Mouse (Mus musculus) frontal cortex, postnatal 10 days (tissue): ENCODE measurements around the gene Trhde.

ENCODE experiments used
- DNase-seq, 2 experiments: peaks; one replicate each; pipeline ENCODE4 v3.0.0; 2022; ENCODE audit warnings: low spot score in 2 of 2, mixed read lengths in 1 of 2

Trhde gene

GRCm38 (mm10) chr10:114736377-114736776 is 65.7 kb downstream of the Trhde start:
- no peak for DNase-seq

GRCm38 (mm10) chr10:114735678-114736077 is 66.4 kb downstream of the Trhde start:
- no peak for DNase-seq

- DNase-seq = no peak
Observed at GRCm38 (mm10) chr10:114735111-114735510, 67.0 kb downstream of the Trhde start.

DNA sequence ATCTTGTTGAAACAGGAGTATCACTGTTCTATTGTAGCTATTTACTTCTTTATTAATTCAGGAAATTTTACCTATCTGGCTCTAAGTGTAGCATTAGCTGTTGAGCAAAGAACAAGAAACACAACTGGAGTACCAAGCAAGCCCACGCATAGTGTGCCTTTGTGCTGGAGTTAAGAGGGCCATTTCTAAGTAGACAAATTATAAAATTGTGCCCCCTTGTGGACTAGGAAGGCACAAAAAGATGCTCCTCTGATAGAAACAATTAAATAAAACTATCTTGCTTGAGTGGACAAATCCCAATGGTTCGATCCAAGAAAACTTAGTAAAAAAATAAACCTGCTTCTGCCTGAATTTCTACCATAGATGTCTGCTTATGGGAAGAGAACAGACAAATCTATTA is 76.5 kb downstream of the Trhde start:
- DNase-seq = no peak

GRCm38 (mm10) chr10:114701791-114702190 is 100.3 kb downstream of the Trhde start:
- no peak for DNase-seq

GRCm38 (mm10) chr10:114671791-114672415 is 130.2 kb downstream of the Trhde start:
- DNase-seq = no peak

DNA sequence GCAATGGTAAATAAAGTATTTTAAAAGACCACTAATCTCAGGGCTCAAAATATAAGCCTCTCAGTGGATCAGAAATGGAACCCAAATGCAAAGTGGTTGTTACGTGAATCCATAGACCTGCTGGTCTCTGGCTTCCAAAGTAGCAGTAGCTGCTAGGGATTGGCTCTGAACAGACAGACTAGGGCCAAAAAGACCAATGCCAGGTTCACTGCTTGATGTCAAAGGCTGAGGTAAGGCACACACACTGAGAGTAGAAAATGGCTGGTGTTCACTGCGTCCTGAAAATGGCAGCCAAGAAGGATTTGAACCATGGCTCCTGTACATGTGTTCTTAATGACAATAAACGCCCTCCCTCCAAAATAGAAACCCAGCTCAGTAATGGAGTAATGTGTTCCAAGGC is 209.1 kb downstream of the Trhde start:
- no peak for DNase-seq

DNA sequence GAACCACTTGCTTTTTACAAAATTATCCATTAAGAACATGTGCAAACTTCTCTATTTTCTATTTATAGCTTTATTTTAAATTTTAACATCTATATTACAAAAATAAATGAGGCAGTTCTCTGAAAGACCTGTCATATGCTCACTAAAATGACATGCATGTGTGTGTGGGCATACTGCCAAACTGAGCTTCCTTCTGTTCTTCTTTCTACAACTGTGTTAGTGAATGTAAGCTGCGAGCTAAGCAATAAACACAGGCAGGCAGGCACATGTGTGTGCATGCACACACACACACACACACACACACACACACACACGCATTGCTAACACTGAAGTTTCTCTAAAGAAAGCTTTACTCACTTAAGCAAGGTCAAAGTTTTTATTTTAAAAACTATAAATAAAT is 223.2 kb downstream of the Trhde start:
- peak in 1 of 2 experiments; percentile 6 for DNase-seq

DNA sequence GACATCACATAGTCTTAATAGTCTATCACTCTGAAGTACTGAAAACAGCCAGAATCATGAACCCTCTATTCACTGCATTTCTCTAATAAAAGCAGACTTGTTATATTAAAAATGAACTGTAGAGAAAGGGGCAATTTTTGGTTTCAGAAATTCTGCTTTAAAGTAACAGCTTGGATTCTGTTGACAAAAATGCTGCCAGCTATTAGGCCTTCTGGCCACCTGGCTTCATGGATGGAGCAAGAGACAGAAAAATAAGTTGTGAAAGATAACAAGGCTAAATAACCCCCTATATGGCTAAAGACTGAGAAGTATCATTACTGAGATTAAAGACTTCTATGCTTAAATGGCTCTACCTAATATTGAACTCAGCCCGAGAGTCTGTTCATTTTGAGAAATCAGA is 234.2 kb downstream of the Trhde start:
- DNase-seq = no peak

- DNase-seq = no peak
Observed at GRCm38 (mm10) chr10:114509186-114509585, 292.9 kb downstream of the Trhde start.

- no peak for DNase-seq
Observed at GRCm38 (mm10) chr10:114488806-114489205, 313.3 kb downstream of the Trhde start.

- DNase-seq = no peak
Observed at GRCm38 (mm10) chr10:114455591-114455990, 346.5 kb downstream of the Trhde start.

- no peak for DNase-seq
Observed at GRCm38 (mm10) chr10:114448116-114448515, 354.0 kb downstream of the Trhde start.

GRCm38 (mm10) chr10:114418956-114419530 is 383.1 kb downstream of the Trhde start:
- DNase-seq = no peak

GRCm38 (mm10) chr10:114415717-114416116 is 386.4 kb downstream of the Trhde start:
- no peak for DNase-seq

GRCm38 (mm10) chr10:114405260-114405659 is 396.8 kb downstream of the Trhde start:
- DNase-seq = no peak

DNA sequence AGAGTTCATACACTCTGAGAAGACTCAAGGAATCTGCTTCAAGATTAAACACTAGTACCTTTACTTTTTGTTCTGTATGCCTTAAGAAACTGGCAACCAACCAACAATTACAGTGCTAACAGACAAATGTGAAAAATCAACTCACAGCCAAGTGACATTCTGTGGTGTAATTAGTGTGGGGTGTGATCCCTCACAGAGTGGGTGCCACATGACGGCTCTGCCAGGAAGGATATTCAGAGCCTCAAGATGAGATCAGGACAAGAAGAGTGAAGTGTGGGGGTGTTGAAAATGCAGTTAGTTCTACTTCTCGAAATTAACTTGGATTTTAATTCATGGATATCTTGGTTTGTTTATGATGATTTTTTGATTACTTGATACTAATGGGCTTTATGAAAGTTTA is 398.3 kb downstream of the Trhde start:
- DNase-seq = no peak

- no peak for DNase-seq
Observed at GRCm38 (mm10) chr10:114370804-114371203, 431.3 kb downstream of the Trhde start.

GRCm38 (mm10) chr10:114363442-114363841 is 438.7 kb downstream of the Trhde start:
- DNase-seq = no peak

GRCm38 (mm10) chr10:114362631-114363030 is 439.5 kb downstream of the Trhde start:
- DNase-seq = no peak
